Mouse (Mus musculus): ENCODE data around the gene Slc16a12. TPM values are rescaled to one million over a fixed set of nuclear protein-coding genes. Genes with fewer than 3 reads are reported as not detected.

Gene Slc16a12
- polyA plus RNA-seq, 1 experiment from 2014 or later, result 5.3 TPM

DNA sequence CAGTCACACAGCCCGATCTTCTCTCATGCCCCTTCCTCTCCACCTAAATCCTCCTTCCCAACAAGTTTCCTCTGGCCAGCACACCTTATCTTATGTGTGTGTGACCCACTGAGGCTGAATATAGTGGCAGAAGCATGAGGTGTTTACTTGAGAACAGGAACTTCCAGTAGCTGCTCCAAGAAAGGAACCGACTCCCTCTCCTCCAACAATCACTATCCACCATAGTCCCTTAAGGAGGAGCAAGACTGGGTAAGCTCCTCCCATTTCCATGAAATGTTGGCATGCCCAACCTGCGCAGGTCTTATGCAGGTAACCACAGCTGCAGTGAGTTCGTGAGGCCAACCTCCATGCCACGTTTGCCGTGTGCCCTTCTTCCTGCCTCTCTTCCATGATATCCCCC, 23.7 kb upstream of the Slc16a12 start:
- Histone ChIP-seq H3K4me3 (ENCODE audit: low read depth, low read length) (no peak overlapping the region), H3K4me1 (replicated peaks; ENCODE audit: control insufficient read depth, insufficient read depth, low read length) (no peaks in the 10 kb centered on the region), H3K9ac (ENCODE audit: low read depth, low read length) (no peak overlapping the region), H3K27me3 (replicated peaks; ENCODE audit: control insufficient read depth, insufficient read depth, low read length) (no peaks in the 10 kb centered on the region), H3K9me3 (ENCODE audit: control insufficient read depth) (no peaks in the 10 kb centered on the region), H3K4me2 (replicated peaks; ENCODE audit: low read depth) (no peak overlapping the region), H3K27ac (ENCODE audit: low read depth, low read length) (no peak overlapping the region), H3K36me3 (ENCODE audit: control insufficient read depth, insufficient read depth) (no peaks in the 10 kb centered on the region)
- TF ChIP-seq CTCF (IDR thresholded peaks at IDR 0.05; ENCODE audit: low read depth), result no peak
- no peak for ATAC-seq
- whole genome bisulfite sequencing, result 83% methylated on average over 6 of the region's 6 CpGs

GRCm38 (mm10) chr19:34758754-34759153, 11.7 kb upstream of the Slc16a12 start:
- Histone ChIP-seq H3K27ac (ENCODE audit: low read depth, low read length) (no peak overlapping the region), H3K9me3 (ENCODE audit: control insufficient read depth) (no peaks in the 10 kb centered on the region), H3K4me1 (replicated peaks; ENCODE audit: control insufficient read depth, insufficient read depth, low read length) (peaks cover 4% of the 10 kb centered on the region; the same call in 1 of the 2 replicates), H3K4me3 (ENCODE audit: low read depth, low read length) (no peak overlapping the region), H3K4me2 (replicated peaks; ENCODE audit: low read depth) (no peak overlapping the region), H3K27me3 (replicated peaks; ENCODE audit: control insufficient read depth, insufficient read depth, low read length) (no peaks in the 10 kb centered on the region), H3K9ac (ENCODE audit: low read depth, low read length) (no peak overlapping the region), H3K36me3 (ENCODE audit: control insufficient read depth, insufficient read depth) (no peaks in the 10 kb centered on the region)
- TF ChIP-seq CTCF (IDR thresholded peaks at IDR 0.05; ENCODE audit: low read depth), result no peak
- WGBS, result 17% methylated on average over 1 of the region's 1 CpGs
- ATAC-seq, result no peak

- Histone ChIP-seq H3K27ac (ENCODE audit: low read depth, low read length) (no peak overlapping the region), H3K4me3 (ENCODE audit: low read depth, low read length) (no peak overlapping the region), H3K4me2 (replicated peaks; ENCODE audit: low read depth) (no peak overlapping the region), H3K36me3 (ENCODE audit: control insufficient read depth, insufficient read depth) (no peaks in the 10 kb centered on the region), H3K9ac (ENCODE audit: low read depth, low read length) (no peak overlapping the region), H3K27me3 (replicated peaks; ENCODE audit: control insufficient read depth, insufficient read depth, low read length) (no peaks in the 10 kb centered on the region), H3K9me3 (ENCODE audit: control insufficient read depth) (no peaks in the 10 kb centered on the region), H3K4me1 (replicated peaks; ENCODE audit: control insufficient read depth, insufficient read depth, low read length) (peaks cover 4% of the 10 kb centered on the region; the same call in 1 of the 2 replicates)
- TF ChIP-seq CTCF (IDR thresholded peaks at IDR 0.05; ENCODE audit: low read depth), result no peak
- WGBS, result 75% methylated on average over 7 of the region's 7 CpGs
- no peak for ATAC-seq
These were observed 9.6 kb upstream of the Slc16a12 start for GRCm38 (mm10) chr19:34756561-34757240.

DNA sequence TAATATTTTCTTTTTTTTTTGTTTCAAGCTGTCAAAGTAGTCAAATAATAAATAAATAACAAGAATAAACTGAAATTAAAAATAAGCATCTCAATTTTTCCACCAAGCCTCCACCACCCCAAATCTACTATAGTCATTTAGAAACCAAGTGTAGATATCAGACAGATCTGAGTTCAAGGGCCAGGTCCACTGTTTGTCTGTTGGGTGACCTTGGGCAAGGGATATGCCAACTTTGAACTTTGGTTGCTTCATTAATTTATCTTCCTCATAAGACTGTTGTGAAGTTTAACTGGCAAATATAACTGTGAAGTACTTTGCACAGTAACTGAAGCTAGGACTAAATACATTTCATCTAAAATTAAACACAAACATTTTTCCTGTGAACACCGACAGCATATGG, 8.6 kb upstream of the Slc16a12 start:
- ATAC-seq, result no peak
- TF ChIP-seq CTCF (IDR thresholded peaks at IDR 0.05; ENCODE audit: low read depth), result no peak
- WGBS, result 75% methylated on average over 1 of the region's 1 CpGs
- Histone ChIP-seq H3K27ac (ENCODE audit: low read depth, low read length) (no peak overlapping the region), H3K9me3 (ENCODE audit: control insufficient read depth) (no peaks in the 10 kb centered on the region), H3K4me2 (replicated peaks; ENCODE audit: low read depth) (no peak overlapping the region), H3K4me1 (replicated peaks; ENCODE audit: control insufficient read depth, insufficient read depth, low read length) (peaks cover 4% of the 10 kb centered on the region; the same call in 1 of the 2 replicates), H3K36me3 (ENCODE audit: control insufficient read depth, insufficient read depth) (no peaks in the 10 kb centered on the region), H3K4me3 (ENCODE audit: low read depth, low read length) (no peak overlapping the region), H3K9ac (ENCODE audit: low read depth, low read length) (no peak overlapping the region), H3K27me3 (replicated peaks; ENCODE audit: control insufficient read depth, insufficient read depth, low read length) (no peaks in the 10 kb centered on the region)

GRCm38 (mm10) chr19:34753243-34753642, 6.2 kb upstream of the Slc16a12 start:
- Histone ChIP-seq H3K4me1 (replicated peaks; ENCODE audit: control insufficient read depth, insufficient read depth, low read length) (no peaks in the 10 kb centered on the region), H3K27me3 (replicated peaks; ENCODE audit: control insufficient read depth, insufficient read depth, low read length) (no peaks in the 10 kb centered on the region), H3K4me2 (replicated peaks; ENCODE audit: low read depth) (no peak overlapping the region), H3K36me3 (ENCODE audit: control insufficient read depth, insufficient read depth) (no peaks in the 10 kb centered on the region), H3K4me3 (ENCODE audit: low read depth, low read length) (no peak overlapping the region), H3K27ac (ENCODE audit: low read depth, low read length) (no peak overlapping the region), H3K9me3 (ENCODE audit: control insufficient read depth) (no peaks in the 10 kb centered on the region), H3K9ac (ENCODE audit: low read depth, low read length) (no peak overlapping the region)
- TF ChIP-seq CTCF (IDR thresholded peaks at IDR 0.05; ENCODE audit: low read depth), result no peak
- 28% methylated on average over 5 of the region's 5 CpGs for WGBS
- ATAC-seq, result no peak

- no peak for TF ChIP-seq CTCF (IDR thresholded peaks at IDR 0.05; ENCODE audit: low read depth)
- no peaks in the 10 kb centered on the region for H3K9me3 ChIP-seq (ENCODE audit: control insufficient read depth)
- WGBS, result 44% methylated on average over 3 of the region's 3 CpGs
- H3K9ac ChIP-seq (ENCODE audit: low read depth, low read length), result no peak overlapping the region
- H3K4me1 ChIP-seq (replicated peaks; ENCODE audit: control insufficient read depth, insufficient read depth, low read length), result no peaks in the 10 kb centered on the region
- no peaks in the 10 kb centered on the region for H3K36me3 ChIP-seq (ENCODE audit: control insufficient read depth, insufficient read depth)
- H3K27me3 ChIP-seq (replicated peaks; ENCODE audit: control insufficient read depth, insufficient read depth, low read length), result no peaks in the 10 kb centered on the region
- H3K4me3 ChIP-seq (ENCODE audit: low read depth, low read length), result no peak overlapping the region
- H3K27ac ChIP-seq (ENCODE audit: low read depth, low read length), result no peak overlapping the region
- no peak overlapping the region for H3K4me2 ChIP-seq (replicated peaks; ENCODE audit: low read depth)
- ATAC-seq, result no peak
These were observed 5.5 kb upstream of the Slc16a12 start for GRCm38 (mm10) chr19:34752391-34753092.

Measured in intestine, postnatal 0 days (tissue).